Mouse (Mus musculus) G1E (cell line): ENCODE results near the gene Dnm1. TPM values are rescaled to one million over a fixed set of nuclear protein-coding genes. Genes with fewer than 3 reads are reported as not detected.

Experiments
- ATAC-seq: 2 replicates; pipeline ENCODE4 v1.8.0; 2016; ENCODE audit warnings: mild to moderate bottlenecking; ENCODE audit not compliant: insufficient number of reproducible peaks, poor library complexity, low FRiP score, severe bottlenecking; ENCODE audit errors: extremely low read depth
- DNase-seq: peaks from one replicate; pipeline ENCODE4 v3.0.0; 2012; ENCODE audit warnings: low spot score
- H3K27me3 ChIP-seq: 2 replicates; pipeline ENCODE4 v1.6.1; 2012; ENCODE audit warnings: mild to moderate bottlenecking, low read length, inconsistent platforms; ENCODE audit not compliant: insufficient read depth
- H3K36me3 ChIP-seq: replicated peaks from 2 replicates; pipeline ENCODE3; 2012; ENCODE audit warnings: mild to moderate bottlenecking, inconsistent platforms
- H3K4me1 ChIP-seq: 2 replicates; pipeline ENCODE4 v1.6.1; 2012; ENCODE audit warnings: low read depth, low read length, inconsistent platforms, mixed read lengths; ENCODE audit not compliant: insufficient read depth
- H3K4me3 ChIP-seq: 2 replicates; pipeline ENCODE4 v1.5.1; 2012; ENCODE audit warnings: low read depth, mild to moderate bottlenecking, inconsistent platforms, low read length, moderate library complexity, mixed read lengths
- H3K9me3 ChIP-seq: replicated peaks from 2 replicates; pipeline ENCODE4 v1.6.1; 2012; ENCODE audit warnings: inconsistent platforms
- CTCF ChIP-seq: IDR thresholded peaks from 2 replicates; pipeline ENCODE4 v1.5.1; 2012; ENCODE audit warnings: low read depth, low read length, inconsistent platforms, mixed read lengths
- GATA1 ChIP-seq: IDR thresholded peaks from 2 replicates; pipeline ENCODE4 v1.6.1; 2012; ENCODE audit warnings: borderline replicate concordance, low read length, inconsistent platforms, mixed read lengths
- GATA2 ChIP-seq: IDR thresholded peaks from 2 replicates; pipeline ENCODE4 v1.6.1; 2012; ENCODE audit warnings: low read depth, low read length, inconsistent platforms, borderline replicate concordance
- POLR2AphosphoS5 ChIP-seq: IDR thresholded peaks from 2 replicates; pipeline ENCODE4 v1.6.1; 2012; ENCODE audit warnings: low read depth, low read length, inconsistent platforms; ENCODE audit not compliant: insufficient replicate concordance
- TAL1 ChIP-seq: conservative IDR thresholded peaks from 2 replicates; pipeline ENCODE4 v1.6.1; 2012; ENCODE audit warnings: low read depth, low read length, inconsistent platforms, mixed read lengths
- polyA plus RNA-seq: library from polyadenylated mRNA; stranded (reverse); fragments of >175 nt; gene quantifications from 2 replicates; pipeline ENCODE4 v1.2.3, GENCODE M21; 2012
- total RNA-seq, 2 experiments: library from RNA; stranded (forward) in 1 of 2; stranded (reverse) in 1 of 2; fragments of 200-1000 nt in 1 of 2; fragments of >200 nt in 1 of 2; fragmentation: Nextera tagmentation in 1 of 2; gene quantifications; 2 replicates each; pipeline ENCODE4 v1.2.3; 2014 to 2017

The Dnm1 gene
- total and polyA plus RNA-seq, 3 experiments, result 0.05 to 0.14 TPM; not detected in 1

DNA sequence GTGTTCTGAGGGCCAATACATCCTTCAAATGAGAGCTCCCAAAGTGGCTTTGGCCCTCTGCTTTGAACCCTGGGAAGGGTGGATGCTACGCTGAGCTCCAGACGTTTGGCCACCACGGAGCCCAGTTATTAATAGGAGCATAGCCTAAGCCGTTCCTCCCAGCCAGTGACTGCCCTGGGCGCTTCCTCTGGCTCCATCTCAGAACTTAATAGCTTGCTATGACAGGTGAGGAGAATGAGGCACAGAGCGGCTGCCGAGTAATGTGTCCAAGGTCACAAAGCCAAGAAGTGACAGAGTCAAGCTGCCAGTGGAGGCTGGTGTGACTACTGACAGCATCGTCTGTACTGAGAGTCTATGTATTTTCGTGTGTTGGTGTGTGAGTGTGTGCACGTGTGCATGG, 3.1 kb upstream of the Dnm1 start:
- Histone ChIP-seq H3K27me3 (peaks cover 59% of the 10 kb centered on the region), H3K36me3 (no peaks in the 10 kb centered on the region)
- no peak for ATAC-seq

GRCm38 (mm10) chr2:32354336-32354895, 1.3 kb upstream of the Dnm1 start:
- peaks cover 34% of the 10 kb centered on the region for H3K4me1 ChIP-seq
- H3K36me3 ChIP-seq, result no peaks in the 10 kb centered on the region
- peaks cover 72% of the 10 kb centered on the region for H3K27me3 ChIP-seq
- TF ChIP-seq GATA1, result no peak
- TF ChIP-seq CTCF, result no peak
- TF ChIP-seq GATA2, result no peak
- TF ChIP-seq TAL1, result no peak
- TF ChIP-seq POLR2AphosphoS5, result no peak
- no peak overlapping the region for H3K4me3 ChIP-seq
- H3K9me3 ChIP-seq, result no peaks in the 10 kb centered on the region
- DNase-seq, result no peak
- ATAC-seq, result no peak

More for the DNA sequence above, 3.1 kb upstream of the Dnm1 start:
- Histone ChIP-seq H3K9me3 (no peaks in the 10 kb centered on the region), H3K4me1 (peaks cover 37% of the 10 kb centered on the region), H3K4me3 (no peak overlapping the region)
- DNase-seq, result no peak
- TF ChIP-seq TAL1, result no peak
- no peak for TF ChIP-seq POLR2AphosphoS5
- no peak for TF ChIP-seq GATA1
- no peak for TF ChIP-seq GATA2
- no peak for TF ChIP-seq CTCF

DNA sequence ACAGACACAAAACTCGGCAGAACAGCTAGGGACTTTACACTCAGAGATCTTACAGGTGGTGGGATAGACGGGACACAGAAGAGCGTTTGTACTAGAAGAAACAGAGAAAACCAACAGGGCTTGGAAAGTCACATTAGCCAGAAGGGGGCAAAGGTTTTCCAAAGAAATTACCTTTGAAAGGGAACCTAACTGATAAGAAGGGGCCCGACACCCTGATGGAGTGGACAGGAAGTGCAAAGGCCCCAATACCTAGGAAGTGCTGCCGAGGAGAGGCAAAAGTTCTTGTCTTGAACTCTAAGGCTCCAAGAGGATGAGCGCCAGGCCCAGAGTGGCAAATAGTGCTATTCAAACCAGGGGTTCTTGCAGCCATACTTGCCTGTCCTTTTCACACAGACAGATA, 698 bp upstream of the Dnm1 start:
- Histone ChIP-seq H3K4me1 (peaks cover 38% of the 10 kb centered on the region), H3K9me3 (no peaks in the 10 kb centered on the region), H3K36me3 (no peaks in the 10 kb centered on the region), H3K4me3 (no peak overlapping the region; the same call in 1 of the 2 replicates), H3K27me3 (peaks cover 72% of the 10 kb centered on the region)
- no peak for TF ChIP-seq CTCF
- no peak for TF ChIP-seq TAL1
- TF ChIP-seq GATA2, result no peak
- no peak for TF ChIP-seq GATA1
- no peak for TF ChIP-seq POLR2AphosphoS5
- DNase-seq, result no peak
- ATAC-seq, result no peak

DNA sequence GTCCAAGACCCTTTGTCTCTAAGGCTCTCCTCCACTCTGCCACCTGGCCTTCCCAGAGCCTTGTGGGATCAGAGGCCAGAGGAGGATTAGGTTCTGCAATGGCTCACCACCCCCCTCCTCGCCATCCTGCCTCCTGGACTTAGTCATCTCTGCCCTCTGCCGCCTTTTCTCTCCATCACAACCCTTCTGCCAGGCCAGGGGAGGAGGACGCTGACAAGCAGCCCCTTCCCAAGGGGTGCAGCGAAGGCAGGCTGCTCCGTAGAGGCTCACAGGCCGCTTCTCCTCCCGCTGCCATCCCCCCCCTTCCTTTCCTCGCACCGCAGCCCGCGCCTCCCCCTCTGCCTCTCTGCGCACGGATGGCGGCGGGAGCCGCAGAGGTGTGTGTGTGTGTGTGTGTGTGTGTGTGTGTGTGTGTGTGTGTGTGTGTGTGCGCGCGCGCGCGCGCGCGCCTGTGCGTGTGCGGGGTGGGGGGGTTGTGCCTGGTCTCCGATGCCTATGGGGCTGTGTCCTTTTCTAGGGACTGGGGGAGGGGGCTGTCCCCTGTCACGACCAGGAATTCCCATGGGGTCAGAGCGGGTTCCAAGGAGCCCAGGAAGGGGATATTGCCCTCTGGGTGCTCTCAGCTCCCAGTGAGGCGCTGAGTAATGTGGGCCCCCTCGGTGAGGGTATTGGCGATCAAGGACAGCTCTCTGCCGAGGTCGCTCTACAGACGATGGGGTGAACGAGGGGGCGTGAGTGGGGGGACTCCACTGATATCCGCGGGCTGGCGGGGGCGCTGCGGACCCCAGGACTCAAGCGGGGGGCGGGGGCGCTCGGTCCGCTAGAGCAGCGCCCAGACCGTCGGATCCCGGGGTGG, 759 bp downstream of the Dnm1 start, which contains the start of gene Ciz1:
Ciz1 (plus strand) TSS at position 177 of the 856 bp plus-strand sequence.
- ATAC-seq, result no peak
- DNase-seq, result no peak
- Histone ChIP-seq H3K27me3 (peaks cover 73% of the 10 kb centered on the region), H3K4me3 (peak within 1 kb of the TSS; percentile 68; the same call in 1 of the 2 replicates), H3K36me3 (no peaks in the 10 kb centered on the region), H3K9me3 (no peaks in the 10 kb centered on the region), H3K4me1 (peaks cover 32% of the 10 kb centered on the region)
- TF ChIP-seq GATA2, result no peak
- TF ChIP-seq CTCF, result no peak
- TF ChIP-seq GATA1, result no peak

GRCm38 (mm10) chr2:32351471-32351961, 1.6 kb downstream of the Dnm1 start:
- Histone ChIP-seq H3K27me3 (peaks cover 73% of the 10 kb centered on the region), H3K4me3 (no peak overlapping the region)
- DNase-seq, result no peak

GRCm38 (mm10) chr2:32350471-32351051, 2.6 kb downstream of the Dnm1 start:
- TF ChIP-seq POLR2AphosphoS5, result no peak
- TF ChIP-seq GATA2, result no peak
- no peak for TF ChIP-seq GATA1
- no peak for TF ChIP-seq CTCF
- TF ChIP-seq TAL1, result no peak
- Histone ChIP-seq H3K4me3 (no peak overlapping the region), H3K9me3 (no peaks in the 10 kb centered on the region), H3K36me3 (no peaks in the 10 kb centered on the region), H3K4me1 (peaks cover 29% of the 10 kb centered on the region), H3K27me3 (peaks cover 66% of the 10 kb centered on the region)
- DNase-seq (no peak), ATAC-seq (no peak)

More at GRCm38 (mm10) chr2:32351471-32351961, 1.6 kb downstream of the Dnm1 start:
- TF ChIP-seq GATA2, result no peak
- ATAC-seq, result no peak
- H3K4me1 ChIP-seq, result peaks cover 29% of the 10 kb centered on the region
- no peaks in the 10 kb centered on the region for H3K9me3 ChIP-seq
- no peaks in the 10 kb centered on the region for H3K36me3 ChIP-seq
